Mouse (Mus musculus): ENCODE measurements at regions not wholly inside any gene's neighbourhood (a gene's known extent, or its start where the extent isn't known, plus 50 kb on each side); places are given as distances from the start of the nearest gene placed in this dataset.
"Not testable (repeated sequence)": the region's sequence is repeated elsewhere in the genome, so short reads cannot be mapped to it uniquely, and the experiment has no call there.

DNA sequence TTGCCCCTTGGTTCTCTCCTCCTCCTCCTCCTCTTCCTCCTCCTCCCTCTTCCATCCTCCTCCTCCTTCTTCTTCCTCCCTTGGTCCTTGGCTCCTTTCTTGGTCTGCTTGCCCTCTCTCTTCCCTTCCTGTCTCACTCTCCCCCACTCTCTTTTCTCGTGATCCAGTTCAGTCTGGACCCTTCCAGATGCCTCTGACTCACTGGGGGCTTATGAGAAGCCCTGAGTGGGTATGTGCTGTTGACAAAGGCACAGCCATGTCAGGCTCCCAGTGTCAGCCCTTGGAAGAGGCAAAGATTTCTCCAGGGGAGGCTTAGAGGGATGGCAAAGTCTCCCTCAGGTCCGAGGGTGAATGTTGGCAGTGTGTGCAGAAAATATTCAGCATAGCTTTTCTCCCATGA, 78.0 kb downstream of the Tmem17 start:
- H3K4me2 ChIP-seq (ENCODE audit: low read length), result no peak overlapping the region
- H3K4me3 ChIP-seq (ENCODE audit: control insufficient read depth in 1 of 2, insufficient read depth in 1 of 2, low read depth in 1 of 2, low read length in 2 of 2), result no peak overlapping the region
- ATAC-seq (ENCODE audit: insufficient number of reproducible peaks, insufficient read depth, low FRiP score, low read depth), result no peak
- no peak overlapping the region for H3K27ac ChIP-seq (replicated peaks in 1 of 2; ENCODE audit: control insufficient read depth in 1 of 2, insufficient read depth in 1 of 2, low read depth in 2 of 2, low read length in 2 of 2)
- no peaks in the 10 kb centered on the region for H3K36me3 ChIP-seq (ENCODE audit: control insufficient read depth, insufficient read depth, low read length)
- H3K9me3 ChIP-seq (ENCODE audit: control insufficient read depth, low read length), result no peaks in the 10 kb centered on the region
- H3K4me1 ChIP-seq (ENCODE audit: control insufficient read depth in 2 of 2, insufficient read depth in 2 of 2, low read length in 2 of 2), result peaks cover 21 to 23% of the 10 kb centered on the region in 2 experiments
- H3K9ac ChIP-seq (ENCODE audit: low read length), result no peak overlapping the region
- no peaks in the 10 kb centered on the region for H3K27me3 ChIP-seq (ENCODE audit: control insufficient read depth, insufficient read depth, low read length)
- 65% methylated on average over 2 of the region's 2 CpGs for WGBS

DNA sequence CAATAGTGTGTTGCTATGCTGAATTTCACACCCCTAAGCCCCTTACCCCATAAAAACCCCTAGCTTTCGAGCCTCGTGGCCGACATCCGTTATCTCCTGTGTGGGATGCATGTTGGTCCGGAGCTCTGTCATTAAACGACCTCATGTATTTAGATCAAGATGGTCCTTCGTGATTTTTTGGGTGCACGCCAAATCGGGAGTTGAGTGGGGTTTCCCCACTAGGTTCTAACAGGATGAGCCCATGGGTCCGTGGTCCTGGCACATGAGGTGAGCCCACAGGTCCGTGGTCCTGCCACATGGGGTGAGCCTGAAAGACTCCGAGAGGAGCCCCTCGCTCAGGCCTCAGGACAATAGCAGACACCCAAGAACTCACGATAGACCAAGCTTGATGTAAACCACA, 79.2 kb downstream of the Tmem17 start:
- H3K9me3 ChIP-seq (ENCODE audit: control insufficient read depth, low read length); H3K36me3 ChIP-seq (ENCODE audit: control insufficient read depth, insufficient read depth, low read length); H3K4me3 ChIP-seq (ENCODE audit: control insufficient read depth in 1 of 2, insufficient read depth in 1 of 2, low read depth in 1 of 2, low read length in 2 of 2); H3K27me3 ChIP-seq (ENCODE audit: control insufficient read depth, insufficient read depth, low read length); H3K27ac ChIP-seq (replicated peaks in 1 of 2; ENCODE audit: control insufficient read depth in 1 of 2, insufficient read depth in 1 of 2, low read depth in 2 of 2, low read length in 2 of 2); H3K9ac ChIP-seq (ENCODE audit: low read length); H3K4me2 ChIP-seq (ENCODE audit: low read length); ATAC-seq (ENCODE audit: insufficient number of reproducible peaks, insufficient read depth, low FRiP score, low read depth): not testable (repeated sequence)
- WGBS, result 80% methylated on average over 14 of the region's 14 CpGs
- peaks cover 21 to 22% of the 10 kb centered on the region in 2 experiments for H3K4me1 ChIP-seq (ENCODE audit: control insufficient read depth in 2 of 2, insufficient read depth in 2 of 2, low read length in 2 of 2)

DNA sequence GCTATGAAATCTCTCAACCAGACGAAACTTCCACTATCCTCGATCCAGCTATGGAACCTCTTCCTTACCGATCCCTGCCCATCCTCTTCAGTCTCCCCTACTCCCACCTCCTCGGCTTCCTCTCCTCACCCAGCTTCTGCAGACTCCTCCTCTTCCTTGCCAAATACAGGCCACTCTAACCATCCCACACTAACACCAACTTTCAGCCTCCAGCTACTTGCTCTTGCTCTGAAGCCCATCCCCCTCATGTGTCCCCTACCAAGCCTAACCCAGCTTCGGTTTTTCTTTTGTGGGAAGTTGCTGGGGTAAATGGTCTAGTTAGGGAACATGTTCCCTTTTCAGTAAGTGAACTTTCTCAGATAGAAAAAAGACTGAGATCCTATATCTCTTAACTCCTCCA, 80.8 kb downstream of the Tmem17 start:
- no peak overlapping the region for H3K4me3 ChIP-seq (ENCODE audit: control insufficient read depth in 1 of 2, insufficient read depth in 1 of 2, low read depth in 1 of 2, low read length in 2 of 2)
- WGBS, result 75% methylated on average over 5 of the region's 5 CpGs

DNA sequence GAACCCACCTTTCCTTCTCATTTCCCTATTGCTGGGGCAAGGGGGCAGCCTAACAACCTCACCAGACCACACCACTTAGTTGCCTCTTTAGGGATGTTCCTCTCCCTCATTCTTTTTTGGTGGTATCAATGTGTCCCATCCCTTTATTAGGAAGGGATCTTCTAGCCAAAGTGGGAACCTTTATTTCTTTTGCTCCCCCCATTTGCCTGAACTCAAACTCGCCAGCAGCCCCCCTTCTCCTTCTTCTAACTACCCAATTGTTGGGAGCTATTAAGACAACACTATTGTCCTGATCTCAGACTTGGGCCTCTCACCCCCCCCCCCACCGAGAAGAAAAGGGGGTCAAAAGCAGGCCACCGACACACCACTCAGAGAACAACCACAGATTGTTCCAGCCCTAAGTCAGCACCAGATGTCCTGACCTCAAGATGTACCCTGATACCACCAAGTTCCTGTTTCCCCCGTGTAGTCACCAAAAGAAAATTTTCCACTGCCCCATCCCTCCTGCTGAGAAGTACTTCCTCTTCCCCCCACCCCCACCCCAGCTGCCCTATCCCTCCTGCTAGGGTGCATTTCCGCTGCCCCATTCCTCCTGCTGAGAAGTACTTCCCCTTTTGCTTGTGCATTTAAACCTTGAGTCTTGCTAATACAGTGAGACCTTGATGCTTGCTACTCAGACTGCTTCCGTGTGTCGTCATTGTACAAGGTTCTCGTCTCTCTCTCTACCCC, 84.4 kb downstream of the Tmem17 start:
- Histone ChIP-seq H3K27ac (replicated peaks in 1 of 2; ENCODE audit: control insufficient read depth in 1 of 2, insufficient read depth in 1 of 2, low read depth in 2 of 2, low read length in 2 of 2) (no peak overlapping the region), H3K36me3 (ENCODE audit: control insufficient read depth, insufficient read depth, low read length) (no peaks in the 10 kb centered on the region), H3K4me2 (ENCODE audit: low read length) (no peak overlapping the region), H3K4me3 (ENCODE audit: control insufficient read depth in 1 of 2, insufficient read depth in 1 of 2, low read depth in 1 of 2, low read length in 2 of 2) (no peak overlapping the region), H3K4me1 (ENCODE audit: control insufficient read depth in 2 of 2, insufficient read depth in 2 of 2, low read length in 2 of 2) (peaks cover 4% of the 10 kb centered on the region in 2 experiments; a peak in 2 of 4 replicates), H3K27me3 (ENCODE audit: control insufficient read depth, insufficient read depth, low read length) (no peaks in the 10 kb centered on the region), H3K9ac (ENCODE audit: low read length) (no peak overlapping the region), H3K9me3 (ENCODE audit: control insufficient read depth, low read length) (no peaks in the 10 kb centered on the region)
- ATAC-seq (ENCODE audit: insufficient number of reproducible peaks, insufficient read depth, low FRiP score, low read depth), result no peak
- 87% methylated on average over 8 of the region's 8 CpGs for WGBS

More for the DNA sequence above, 80.8 kb downstream of the Tmem17 start:
- Histone ChIP-seq H3K9ac (ENCODE audit: low read length) (no peak overlapping the region), H3K27ac (replicated peaks in 1 of 2; ENCODE audit: control insufficient read depth in 1 of 2, insufficient read depth in 1 of 2, low read depth in 2 of 2, low read length in 2 of 2) (no peak overlapping the region), H3K4me2 (ENCODE audit: low read length) (no peak overlapping the region), H3K36me3 (ENCODE audit: control insufficient read depth, insufficient read depth, low read length) (no peaks in the 10 kb centered on the region), H3K4me1 (ENCODE audit: control insufficient read depth in 2 of 2, insufficient read depth in 2 of 2, low read length in 2 of 2) (peaks cover 12 to 17% of the 10 kb centered on the region in 2 experiments), H3K27me3 (ENCODE audit: control insufficient read depth, insufficient read depth, low read length) (no peaks in the 10 kb centered on the region), H3K9me3 (ENCODE audit: control insufficient read depth, low read length) (no peaks in the 10 kb centered on the region)
- ATAC-seq (ENCODE audit: insufficient number of reproducible peaks, insufficient read depth, low FRiP score, low read depth), result no peak

DNA sequence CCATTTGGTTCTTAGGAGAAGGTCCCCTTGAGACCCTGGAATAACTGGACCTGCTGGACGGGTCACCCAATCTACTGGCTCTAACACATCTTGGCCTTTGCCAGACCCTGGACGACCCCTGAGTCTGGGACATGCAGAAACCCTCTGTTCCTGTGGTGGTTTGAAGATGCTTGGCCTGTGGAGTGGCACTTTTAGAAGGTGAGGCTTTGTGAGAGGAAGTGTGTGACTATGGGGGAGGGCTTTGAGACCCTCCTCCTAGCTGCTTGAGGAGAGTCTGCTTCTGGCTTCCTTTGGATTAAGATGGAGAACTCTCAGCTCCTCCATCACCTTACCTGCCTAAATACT, 84.9 kb downstream of the Tmem17 start:
- Histone ChIP-seq H3K27ac (replicated peaks in 1 of 2; ENCODE audit: control insufficient read depth in 1 of 2, insufficient read depth in 1 of 2, low read depth in 2 of 2, low read length in 2 of 2) (no peak overlapping the region), H3K27me3 (ENCODE audit: control insufficient read depth, insufficient read depth, low read length) (no peaks in the 10 kb centered on the region), H3K4me3 (ENCODE audit: control insufficient read depth in 1 of 2, insufficient read depth in 1 of 2, low read depth in 1 of 2, low read length in 2 of 2) (no peak overlapping the region), H3K9me3 (ENCODE audit: control insufficient read depth, low read length) (no peaks in the 10 kb centered on the region), H3K36me3 (ENCODE audit: control insufficient read depth, insufficient read depth, low read length) (no peaks in the 10 kb centered on the region), H3K9ac (ENCODE audit: low read length) (no peak overlapping the region), H3K4me2 (ENCODE audit: low read length) (no peak overlapping the region), H3K4me1 (ENCODE audit: control insufficient read depth in 2 of 2, insufficient read depth in 2 of 2, low read length in 2 of 2) (peaks cover 5 to 6% of the 10 kb centered on the region in 2 experiments)
- no peak for ATAC-seq (ENCODE audit: insufficient number of reproducible peaks, insufficient read depth, low FRiP score, low read depth)
- WGBS, result 88% methylated on average over 2 of the region's 2 CpGs

DNA sequence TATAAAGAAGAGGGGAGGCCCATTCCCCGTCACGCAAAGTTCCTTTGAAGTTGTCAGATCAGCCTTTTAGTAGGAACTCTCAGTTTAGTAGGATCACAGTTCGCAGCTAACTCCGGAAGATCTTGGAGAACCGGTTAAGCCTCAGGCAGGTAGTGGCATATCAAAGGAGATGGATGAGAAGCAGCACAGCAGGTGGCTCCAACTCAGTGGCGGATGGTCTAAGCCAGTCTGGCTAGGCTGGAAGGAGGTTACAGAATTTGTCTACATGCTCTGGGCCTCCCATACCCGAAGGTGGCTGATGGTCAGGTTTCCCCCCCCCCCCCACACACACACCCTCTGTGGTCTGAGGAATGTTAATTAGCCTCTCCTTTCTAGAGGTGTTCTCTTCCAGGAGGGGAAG, 88.5 kb downstream of the Tmem17 start:
- Histone ChIP-seq H3K9me3 (ENCODE audit: control insufficient read depth, low read length) (no peaks in the 10 kb centered on the region), H3K4me3 (ENCODE audit: control insufficient read depth in 1 of 2, insufficient read depth in 1 of 2, low read depth in 1 of 2, low read length in 2 of 2) (no peak overlapping the region), H3K9ac (ENCODE audit: low read length) (no peak overlapping the region), H3K36me3 (ENCODE audit: control insufficient read depth, insufficient read depth, low read length) (no peaks in the 10 kb centered on the region), H3K27ac (replicated peaks in 1 of 2; ENCODE audit: control insufficient read depth in 1 of 2, insufficient read depth in 1 of 2, low read depth in 2 of 2, low read length in 2 of 2) (no peak overlapping the region), H3K27me3 (ENCODE audit: control insufficient read depth, insufficient read depth, low read length) (no peaks in the 10 kb centered on the region), H3K4me2 (ENCODE audit: low read length) (no peak overlapping the region), H3K4me1 (ENCODE audit: control insufficient read depth in 2 of 2, insufficient read depth in 2 of 2, low read length in 2 of 2) (peaks cover 9 to 14% of the 10 kb centered on the region in 2 experiments)
- 66% methylated on average over 7 of the region's 7 CpGs for WGBS
- ATAC-seq (ENCODE audit: insufficient number of reproducible peaks, insufficient read depth, low FRiP score, low read depth), result no peak

DNA sequence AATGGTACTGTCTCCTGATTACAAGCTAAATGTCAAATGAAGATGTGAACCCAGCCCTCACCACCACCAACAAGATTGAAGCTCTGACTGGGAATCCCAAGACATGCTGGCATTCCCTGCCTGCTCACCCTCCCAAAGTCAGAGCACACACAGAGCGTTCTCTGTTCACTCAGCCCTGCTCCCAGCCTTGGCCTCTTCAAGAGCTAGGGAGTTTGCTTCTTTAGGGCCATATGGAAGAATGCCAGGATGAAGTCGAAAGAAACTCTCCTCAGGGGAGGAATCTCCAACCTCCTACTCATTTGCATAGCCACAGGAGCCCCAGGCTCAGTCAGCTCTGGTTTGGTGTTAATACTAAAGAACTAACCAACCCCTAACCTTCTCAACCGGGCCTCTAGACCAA, 90.1 kb downstream of the Tmem17 start:
- no peak overlapping the region for H3K27ac ChIP-seq (replicated peaks in 1 of 2; ENCODE audit: control insufficient read depth in 1 of 2, insufficient read depth in 1 of 2, low read depth in 2 of 2, low read length in 2 of 2)
- 12% methylated on average over 3 of the region's 3 CpGs for WGBS
- no peak overlapping the region for H3K9ac ChIP-seq (ENCODE audit: low read length)
- no peak overlapping the region for H3K4me2 ChIP-seq (ENCODE audit: low read length)
- no peaks in the 10 kb centered on the region for H3K27me3 ChIP-seq (ENCODE audit: control insufficient read depth, insufficient read depth, low read length)
- H3K36me3 ChIP-seq (ENCODE audit: control insufficient read depth, insufficient read depth, low read length), result no peaks in the 10 kb centered on the region
- H3K4me1 ChIP-seq (ENCODE audit: control insufficient read depth in 2 of 2, insufficient read depth in 2 of 2, low read length in 2 of 2), result peaks cover 9 to 14% of the 10 kb centered on the region in 2 experiments
- ATAC-seq (ENCODE audit: insufficient number of reproducible peaks, insufficient read depth, low FRiP score, low read depth), result no peak
- no peaks in the 10 kb centered on the region for H3K9me3 ChIP-seq (ENCODE audit: control insufficient read depth, low read length)
- H3K4me3 ChIP-seq (ENCODE audit: control insufficient read depth in 1 of 2, insufficient read depth in 1 of 2, low read depth in 1 of 2, low read length in 2 of 2), result no peak overlapping the region

DNA sequence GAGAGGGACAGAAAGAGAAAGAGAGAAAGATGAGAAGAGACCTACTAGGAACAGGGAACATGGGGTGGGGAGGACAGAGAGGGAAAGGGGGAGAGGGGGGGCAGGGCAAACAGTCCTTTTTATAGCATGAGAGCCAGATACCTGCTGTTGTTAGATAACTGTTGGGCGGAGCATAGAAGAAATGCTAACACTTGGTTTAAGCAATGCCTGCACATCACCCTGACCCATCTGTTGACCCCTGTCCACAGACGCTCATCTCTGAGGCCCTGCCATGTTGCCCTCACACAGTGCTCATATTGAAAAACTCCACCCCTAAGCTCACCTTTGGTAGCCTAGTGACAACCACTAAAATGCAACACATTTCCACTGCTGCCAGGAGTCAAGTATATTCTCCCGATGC, 90.7 kb downstream of the Tmem17 start:
- Histone ChIP-seq H3K9ac (ENCODE audit: low read length) (no peak overlapping the region), H3K9me3 (ENCODE audit: control insufficient read depth, low read length) (no peaks in the 10 kb centered on the region), H3K27me3 (ENCODE audit: control insufficient read depth, insufficient read depth, low read length) (no peaks in the 10 kb centered on the region), H3K4me1 (ENCODE audit: control insufficient read depth in 2 of 2, insufficient read depth in 2 of 2, low read length in 2 of 2) (peaks cover 9 to 14% of the 10 kb centered on the region in 2 experiments), H3K4me3 (ENCODE audit: control insufficient read depth in 1 of 2, insufficient read depth in 1 of 2, low read depth in 1 of 2, low read length in 2 of 2) (no peak overlapping the region), H3K4me2 (ENCODE audit: low read length) (no peak overlapping the region), H3K27ac (replicated peaks in 1 of 2; ENCODE audit: control insufficient read depth in 1 of 2, insufficient read depth in 1 of 2, low read depth in 2 of 2, low read length in 2 of 2) (no peak overlapping the region), H3K36me3 (ENCODE audit: control insufficient read depth, insufficient read depth, low read length) (no peaks in the 10 kb centered on the region)
- 47% methylated on average over 3 of the region's 3 CpGs for WGBS
- no peak for ATAC-seq (ENCODE audit: insufficient number of reproducible peaks, insufficient read depth, low FRiP score, low read depth)

Data from heart, embryonic 14.5 days (tissue).